Mouse (Mus musculus) duodenum, adult 2 months (tissue): ENCODE measurements around the gene Zfp334. TPM values are rescaled to one million over a fixed set of nuclear protein-coding genes. Genes with fewer than 3 reads are reported as not detected.

Source experiments
- polyA plus RNA-seq: library from polyadenylated mRNA; depleted of rRNA; stranded (reverse); fragments of >200 nt; gene quantifications from 2 replicates; pipeline ENCODE4 v1.2.3, GENCODE M21; 2012; ENCODE audit warnings: low replicate concordance; rRNA removed

Gene Zfp334
- polyA plus RNA-seq: 0.15 and 0.27 TPM in 2 replicates

GRCm38 (mm10) chr2:165387844-165388495 is at the start of gene Zfp334:
Zfp334 (minus strand) TSS chr2:165388259.

GRCm38 (mm10) chr2:165368496-165368895 is 19.6 kb downstream of the Zfp334 start, which contains the start of gene Zfp663:
Zfp663 (minus strand) TSS chr2:165368729.

DNA sequence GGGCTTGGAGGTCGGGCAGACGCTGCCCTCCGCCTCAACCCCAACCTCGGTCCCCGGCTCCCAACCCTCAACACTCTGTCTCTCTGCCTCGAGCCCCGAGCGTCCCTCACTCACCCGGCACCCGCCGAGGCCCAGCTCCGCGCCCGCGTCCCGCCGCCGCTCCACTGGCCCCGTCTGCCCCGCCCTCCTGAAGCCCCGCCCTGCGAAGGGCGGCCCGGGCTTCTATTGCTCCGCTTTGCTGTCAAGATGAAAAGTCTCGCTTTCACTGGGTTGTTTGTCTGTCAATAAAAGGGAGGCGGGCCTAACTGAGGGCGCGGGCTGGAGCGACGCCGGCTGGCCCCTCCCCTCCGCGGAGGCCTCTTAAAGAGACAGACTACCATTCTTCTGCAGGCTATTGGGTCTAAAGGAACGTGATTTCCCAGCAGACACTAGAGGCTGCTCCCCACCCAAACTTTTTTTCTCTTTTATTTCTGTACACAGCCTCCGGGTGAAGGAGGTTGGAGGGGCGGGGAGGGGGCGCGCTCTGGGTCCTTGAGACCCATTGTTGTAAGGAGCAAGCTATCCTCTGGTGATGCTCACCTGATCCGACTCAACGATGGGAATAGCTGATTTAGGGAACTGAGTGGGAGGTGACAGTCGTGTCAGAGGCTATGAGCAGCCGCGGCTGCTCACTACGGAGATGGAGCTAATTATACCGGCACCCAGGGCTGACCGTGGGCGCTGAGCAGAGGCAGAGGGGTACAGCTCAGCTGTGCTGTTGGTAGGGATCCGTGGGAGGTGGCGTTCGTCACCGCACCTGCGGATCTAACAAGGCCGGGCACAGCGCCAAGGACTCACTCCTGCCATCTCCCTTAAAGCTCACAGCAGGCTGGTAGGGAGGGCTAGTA is 61.5 kb downstream of the Zfp334 start, which contains the start of gene Elmo2:
TSS of gene Elmo2 (minus strand) at position 176 of the 887 bp plus-strand sequence.

Other genes with a start within 250 kb of the Zfp334 start
- 0.20 and 0.38 TPM in 2 replicates for gene Cdh22, start 153.4 kb downstream of the Zfp334 start, polyA plus RNA-seq
- 147 and 296 TPM in 2 replicates for gene Slc35c2, start 100.4 kb downstream of the Zfp334 start, polyA plus RNA-seq
- 38.8 and 72.5 TPM in 2 replicates for gene Elmo2, start 61.8 kb downstream of the Zfp334 start, polyA plus RNA-seq
- gene Zfp663, start 19.5 kb downstream of the Zfp334 start, polyA plus RNA-seq: not detected in 2 replicates
- gene Ocstamp, start 12.1 kb upstream of the Zfp334 start, polyA plus RNA-seq: 0.67 and 2.5 TPM in 2 replicates
- gene Slc13a3, start 85.0 kb upstream of the Zfp334 start, polyA plus RNA-seq: 0.11 and 0.70 TPM in 2 replicates
- gene Trp53rka, start 105.1 kb upstream of the Zfp334 start, polyA plus RNA-seq: 7.7 and 15.2 TPM in 2 replicates
- 2.9 and 8.0 TPM in 2 replicates for gene Slc2a10, start 115.5 kb upstream of the Zfp334 start, polyA plus RNA-seq
- 1.1 and 21.4 TPM in 2 replicates for gene Eya2, start 206.8 kb upstream of the Zfp334 start, polyA plus RNA-seq